Mouse (Mus musculus) midbrain, embryonic 16.5 days (tissue): Measurements from ENCODE around the gene Spice1. TPM values are rescaled to one million over a fixed set of nuclear protein-coding genes. Genes with fewer than 3 reads are reported as not detected.

Experiments used
- ATAC-seq: fragments of 200-750 bp; cut with Nextera tagmentation; 2 replicates; pipeline ENCODE4 v1.8.0; 2017; ENCODE audit warnings: moderate TSS enrichment
- H3K27ac ChIP-seq: fragments of 300-500 bp; sonication (generic); 2 replicates; pipeline ENCODE4 v1.5.1; 2014; ENCODE audit warnings: mild to moderate bottlenecking, low read length, mixed read lengths
- H3K27me3 ChIP-seq: fragments of 300-500 bp; sonication (generic); 2 replicates; pipeline ENCODE4 v1.6.1; 2014; ENCODE audit warnings: low read depth, low read length, mixed read lengths; ENCODE audit not compliant: control insufficient read depth, insufficient read depth
- H3K36me3 ChIP-seq: fragments of 300-500 bp; sonication (generic); 2 replicates; pipeline ENCODE4 v1.6.1; 2014; ENCODE audit warnings: mild to moderate bottlenecking, low read length, moderate library complexity, mixed read lengths; ENCODE audit not compliant: control insufficient read depth, insufficient read depth
- H3K4me1 ChIP-seq: fragments of 300-500 bp; sonication (generic); 2 replicates; pipeline ENCODE4 v1.6.1; 2014; ENCODE audit warnings: mild to moderate bottlenecking, low read length, mixed read lengths; ENCODE audit not compliant: control insufficient read depth, insufficient read depth
- H3K4me2 ChIP-seq: fragments of 300-500 bp; sonication (generic); 2 replicates; pipeline ENCODE4 v1.6.1; 2014; ENCODE audit warnings: mild to moderate bottlenecking, low read length, mixed read lengths
- H3K4me3 ChIP-seq: fragments of 300-500 bp; sonication (generic); 2 replicates; pipeline ENCODE4 v1.5.1; 2014; ENCODE audit warnings: low read depth, mild to moderate bottlenecking, low read length, moderate library complexity, mixed read lengths
- H3K9ac ChIP-seq: fragments of 300-500 bp; sonication (generic); 2 replicates; pipeline ENCODE4 v1.6.1; 2014; ENCODE audit warnings: low read depth, low read length, mixed read lengths
- H3K9me3 ChIP-seq: fragments of 300-500 bp; sonication (generic); replicated peaks from 2 replicates; pipeline ENCODE4 v1.6.1; 2014; ENCODE audit warnings: mild to moderate bottlenecking, low read length, mixed read lengths; ENCODE audit not compliant: control insufficient read depth, poor library complexity, severe bottlenecking
- WGBS: fragments of 180-500 bp; shearing (Covaris S2); extraction: QIAGEN DNeasy Blood & Tissue Kit; methylation state at CpG from one replicate; pipeline ENCODE4 v1.1.7; 2014; 5-methylcytosine and 5-hydroxymethylcytosine counted together
- polyA plus RNA-seq: library from polyadenylated mRNA; unstranded; fragments of >200 nt; fragmentation: Nextera tagmentation; extraction: Ambion mirVana; gene quantifications from 2 replicates; pipeline ENCODE4 v1.2.1, GENCODE M21; 2015

Gene Spice1
- polyA plus RNA-seq, 1 experiment from 2014 or later, result 11.8 TPM

DNA sequence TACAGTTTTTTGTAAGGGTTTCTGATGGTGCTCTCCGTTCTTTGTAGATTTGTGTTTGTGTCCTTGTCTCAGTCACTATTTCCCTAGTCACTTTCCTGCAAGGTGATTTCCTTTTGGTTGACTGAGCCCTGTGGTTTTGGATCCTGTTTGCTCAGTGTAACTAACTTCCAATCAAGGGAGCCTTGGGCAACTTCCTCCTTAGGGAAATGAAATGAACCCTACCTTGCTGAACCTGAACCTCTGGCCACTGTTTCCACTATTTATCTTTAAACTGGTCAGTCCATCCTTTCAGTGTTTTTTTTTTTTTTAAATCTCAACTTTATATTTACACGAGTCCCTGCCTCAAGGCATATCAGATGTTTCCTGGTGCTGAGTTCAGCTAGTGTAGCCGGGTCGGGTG lies 18.3 kb upstream of the Spice1 start:
- Histone ChIP-seq H3K9ac (no peak overlapping the region), H3K4me3 (no peak overlapping the region), H3K36me3 (no peaks in the 10 kb centered on the region), H3K27me3 (peaks cover 2% of the 10 kb centered on the region; the same call in 1 of the 2 replicates), H3K4me1 (peaks cover 8% of the 10 kb centered on the region; the same call in 1 of the 2 replicates), H3K27ac (no peak overlapping the region), H3K9me3 (no peaks in the 10 kb centered on the region), H3K4me2 (no peak overlapping the region)
- ATAC-seq, result no peak
- 76% methylated on average over 4 of the region's 4 CpGs for WGBS

DNA sequence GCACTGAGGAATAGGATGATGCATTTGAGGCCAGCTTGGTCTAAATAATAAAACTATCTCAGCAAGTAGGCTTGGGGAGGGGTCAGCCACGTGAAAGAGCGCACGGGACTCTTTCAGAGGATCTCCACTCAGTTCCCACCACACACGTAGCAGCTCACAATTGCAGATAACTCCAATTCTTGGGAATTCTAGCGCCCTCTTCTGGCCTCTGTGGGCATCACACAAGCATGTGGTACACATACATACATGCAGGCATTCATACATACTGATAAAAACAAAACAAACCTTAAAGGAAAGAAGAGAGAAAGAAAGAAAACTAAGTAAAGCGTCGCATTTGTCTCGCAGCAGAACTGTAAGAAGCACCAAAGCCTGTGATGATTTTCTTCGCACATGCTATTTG lies 16.3 kb upstream of the Spice1 start:
- Histone ChIP-seq H3K9me3 (no peaks in the 10 kb centered on the region), H3K4me1 (peaks cover 8% of the 10 kb centered on the region; the same call in 1 of the 2 replicates), H3K36me3 (no peaks in the 10 kb centered on the region), H3K27ac (no peak overlapping the region), H3K9ac (no peak overlapping the region), H3K4me2 (peak overlapping the region; percentile 98), H3K27me3 (peaks cover 6% of the 10 kb centered on the region; the same call in 1 of the 2 replicates), H3K4me3 (peak overlapping the region; percentile 13; the same call in 1 of the 2 replicates)
- ATAC-seq, result no peak
- 76% methylated on average over 9 of the region's 9 CpGs for WGBS

DNA sequence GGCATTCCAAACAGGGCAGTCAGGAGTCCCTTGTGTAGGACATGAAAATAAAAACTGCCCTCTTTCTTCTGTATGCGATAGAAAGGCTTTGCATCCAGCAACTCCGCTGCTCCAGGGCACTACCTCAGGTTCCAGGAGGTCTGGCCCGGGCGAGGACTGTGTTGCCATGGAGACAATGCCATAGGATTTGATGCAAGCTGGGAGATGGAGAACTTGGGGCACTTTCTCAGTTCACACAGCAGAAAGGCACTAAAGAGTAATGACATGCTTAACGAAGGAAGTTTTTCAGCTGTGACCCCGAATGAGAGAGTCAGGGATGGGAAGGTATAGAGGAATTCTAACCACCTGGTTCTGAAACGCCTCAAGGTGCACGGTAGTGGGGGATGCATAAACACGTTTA lies 15.8 kb upstream of the Spice1 start:
- Histone ChIP-seq H3K9me3 (no peaks in the 10 kb centered on the region), H3K27ac (no peak overlapping the region), H3K4me3 (peak overlapping the region; percentile 75; the same call in 1 of the 2 replicates), H3K27me3 (peaks cover 6% of the 10 kb centered on the region; the same call in 1 of the 2 replicates), H3K4me2 (peak overlapping the region; percentile 98), H3K9ac (no peak overlapping the region), H3K36me3 (no peaks in the 10 kb centered on the region), H3K4me1 (peaks cover 8% of the 10 kb centered on the region; the same call in 1 of the 2 replicates)
- WGBS, result 17% methylated on average over 9 of the region's 9 CpGs
- ATAC-seq, result peak; percentile 63; the same call in 1 of the 2 replicates

DNA sequence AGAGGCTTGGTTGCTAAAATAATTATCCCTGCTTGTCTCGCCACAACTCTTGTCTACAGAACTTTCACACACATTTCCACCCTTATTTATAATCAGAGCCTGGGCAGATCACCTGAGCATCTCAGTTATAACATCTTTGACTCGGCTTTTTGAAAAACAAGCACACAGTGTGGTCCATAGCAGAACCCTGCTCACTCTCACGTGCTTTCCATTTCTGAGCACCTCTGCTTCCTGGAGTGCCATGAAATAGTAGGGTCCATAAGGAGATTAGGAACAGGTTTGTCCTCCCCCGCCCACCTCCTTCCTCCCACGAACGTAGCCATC lies 15.3 kb upstream of the Spice1 start:
- Histone ChIP-seq H3K4me1 (peaks cover 8% of the 10 kb centered on the region; the same call in 1 of the 2 replicates), H3K4me2 (peak overlapping the region; percentile 98), H3K27ac (no peak overlapping the region), H3K27me3 (peaks cover 6% of the 10 kb centered on the region; the same call in 1 of the 2 replicates), H3K36me3 (no peaks in the 10 kb centered on the region), H3K9ac (peak overlapping the region; percentile 81), H3K4me3 (peak overlapping the region; percentile 75), H3K9me3 (no peaks in the 10 kb centered on the region)
- 7% methylated on average over 6 of the region's 6 CpGs for WGBS
- no peak for ATAC-seq

DNA sequence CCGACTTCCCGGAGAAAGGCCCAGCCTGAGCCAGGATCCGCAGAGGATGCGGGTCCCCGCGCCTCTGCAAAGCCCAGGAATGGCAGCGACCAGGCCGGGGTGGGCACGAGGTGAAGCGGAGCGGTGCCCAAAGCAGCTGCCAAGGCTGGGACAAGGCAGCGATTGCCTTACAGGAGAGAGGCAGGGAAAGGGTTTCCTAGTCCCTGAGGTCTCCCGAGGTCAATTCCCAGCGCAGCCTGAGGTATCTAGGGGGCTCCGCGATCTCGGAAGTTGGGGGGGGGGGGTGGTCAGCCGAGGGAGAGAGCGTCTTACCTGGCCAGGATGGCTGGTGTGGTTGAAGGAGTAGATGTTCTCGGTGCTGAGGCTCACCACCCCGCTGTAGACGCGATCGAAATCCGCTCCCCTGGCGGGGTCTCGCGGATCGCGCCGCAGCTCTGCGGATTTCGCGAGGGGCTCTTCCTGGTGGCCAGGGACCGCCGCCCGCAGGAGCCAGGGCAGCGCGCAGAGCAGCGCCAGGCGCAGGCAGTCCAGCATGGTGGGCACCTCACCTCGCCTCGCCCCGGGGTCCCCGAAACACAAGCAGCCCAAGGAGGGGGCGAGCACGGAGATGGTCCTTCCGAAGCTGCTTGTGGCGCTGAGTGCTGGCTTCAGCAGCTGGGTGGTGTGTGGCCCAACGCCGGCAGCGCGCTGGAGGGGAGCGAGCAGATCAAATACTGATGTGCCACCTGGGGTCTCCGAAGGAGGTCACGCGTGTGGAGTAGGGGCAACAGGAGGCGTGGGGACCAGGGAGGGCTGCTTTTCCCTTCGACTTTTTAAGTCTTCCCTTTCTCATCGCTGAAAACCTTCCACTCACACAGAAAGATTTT lies 14.7 kb upstream of the Spice1 start:
- Histone ChIP-seq H3K9ac (peak overlapping the region; percentile 81), H3K4me3 (peak overlapping the region; percentile 75), H3K4me2 (peak overlapping the region; percentile 98), H3K27ac (peak overlapping the region; percentile 12; the same call in 1 of the 2 replicates), H3K4me1 (peaks cover 8% of the 10 kb centered on the region; the same call in 1 of the 2 replicates), H3K36me3 (no peaks in the 10 kb centered on the region), H3K27me3 (peaks cover 6% of the 10 kb centered on the region; the same call in 1 of the 2 replicates), H3K9me3 (no peaks in the 10 kb centered on the region)
- ATAC-seq, result peak; percentile 82
- WGBS, result under 1% methylated on average over 60 of the region's 60 CpGs

DNA sequence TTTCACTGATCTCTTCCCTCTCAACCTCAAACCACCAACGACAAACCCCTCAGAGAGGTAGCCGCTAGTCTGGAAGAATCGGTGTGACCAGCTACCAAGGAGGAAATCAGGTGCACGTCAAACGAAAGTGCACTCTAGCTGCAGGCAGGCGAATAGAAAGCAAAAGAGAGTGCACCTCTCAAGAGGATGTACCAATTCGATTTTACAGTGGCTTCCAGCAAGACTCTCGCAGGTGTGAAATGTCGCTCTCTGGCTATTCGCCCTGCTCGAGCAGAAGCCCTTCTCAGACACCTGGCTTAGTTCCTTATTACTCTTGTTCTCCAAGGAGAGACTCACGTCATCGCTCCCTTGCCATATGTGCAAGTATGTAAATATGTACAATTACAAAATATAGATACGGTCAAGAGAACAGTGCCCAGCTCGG lies 14.0 kb upstream of the Spice1 start, which contains the start of gene Sidt1:
Gene Sidt1, minus strand, starts transcription at position 336 of the 424 bp plus-strand sequence.
- peak within 1 kb of the TSS; percentile 98 for H3K4me2 ChIP-seq
- ATAC-seq, result no peak
- H3K9me3 ChIP-seq, result no peaks in the 10 kb centered on the region
- peaks cover 6% of the 10 kb centered on the region; the same call in 1 of the 2 replicates for H3K27me3 ChIP-seq
- H3K4me1 ChIP-seq, result peaks cover 8% of the 10 kb centered on the region; the same call in 1 of the 2 replicates
- H3K27ac ChIP-seq, result peak within 1 kb of the TSS; percentile 12; the same call in 1 of the 2 replicates
- peak within 1 kb of the TSS; percentile 81 for H3K9ac ChIP-seq
- no peaks in the 10 kb centered on the region for H3K36me3 ChIP-seq
- H3K4me3 ChIP-seq, result peak within 1 kb of the TSS; percentile 75
- 5% methylated on average over 15 of the region's 15 CpGs for WGBS

DNA sequence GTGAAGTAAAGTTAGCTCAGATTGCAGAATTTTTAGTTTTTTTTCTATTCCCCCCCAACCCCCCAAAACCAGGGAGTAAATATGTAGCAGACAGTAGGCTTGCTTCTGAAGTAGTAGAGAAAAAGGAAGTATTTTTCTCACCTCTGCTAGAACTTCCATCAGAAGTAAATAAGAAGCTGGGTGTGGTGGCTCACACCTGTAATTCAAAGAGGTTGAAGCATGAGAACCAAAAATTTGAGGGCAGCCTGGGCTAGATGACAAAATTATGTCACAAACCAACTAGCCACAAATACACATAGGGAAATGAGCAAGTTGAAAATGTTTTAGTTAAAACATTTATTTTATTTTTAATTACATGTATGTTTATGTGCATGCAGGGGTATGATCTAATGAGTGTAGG lies 9.4 kb upstream of the Spice1 start:
- Histone ChIP-seq H3K4me2 (no peak overlapping the region), H3K4me3 (no peak overlapping the region), H3K27ac (no peak overlapping the region), H3K9ac (no peak overlapping the region), H3K36me3 (no peaks in the 10 kb centered on the region), H3K27me3 (peaks cover 6% of the 10 kb centered on the region; the same call in 1 of the 2 replicates), H3K9me3 (no peaks in the 10 kb centered on the region), H3K4me1 (0 out of 2 replicates have a peak, but pooled peaks cover 3% of the 10 kb centered on the region)
- ATAC-seq, result no peak

DNA sequence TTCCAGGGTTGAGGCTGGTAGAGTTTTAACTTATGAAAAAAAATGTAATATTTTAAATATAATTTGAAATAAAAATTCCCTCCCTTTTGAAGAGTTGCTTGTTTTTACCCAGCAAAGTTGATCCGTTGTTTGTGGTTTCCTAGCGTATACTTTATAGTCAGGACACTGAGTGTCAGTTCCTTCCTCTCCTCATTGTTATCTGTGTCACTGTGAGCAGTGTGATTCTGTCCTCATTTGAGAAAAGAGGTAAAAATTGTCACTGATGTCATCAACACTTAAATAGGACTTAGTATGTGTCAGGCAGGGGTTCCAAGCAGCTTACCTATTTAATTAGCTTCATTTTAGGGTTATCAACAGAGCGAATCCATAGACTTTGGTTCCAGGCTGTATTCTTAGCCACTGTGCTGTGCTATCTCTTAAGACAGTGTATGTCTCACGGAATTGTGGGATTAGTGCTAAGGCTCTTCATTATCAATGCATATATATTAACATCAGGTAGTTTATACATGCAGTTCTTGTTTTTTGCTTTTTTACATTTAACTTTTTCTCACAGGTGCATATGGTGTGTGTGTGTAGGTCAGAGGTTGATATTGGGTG lies 3.0 kb downstream of the Spice1 start:
- no peak overlapping the region for H3K9ac ChIP-seq
- no peaks in the 10 kb centered on the region for H3K27me3 ChIP-seq
- no peak for ATAC-seq
- H3K4me2 ChIP-seq, result no peak overlapping the region
- no peaks in the 10 kb centered on the region for H3K9me3 ChIP-seq
- no peak overlapping the region for H3K4me3 ChIP-seq
- no peak overlapping the region for H3K27ac ChIP-seq
- H3K36me3 ChIP-seq, result no peaks in the 10 kb centered on the region
- WGBS, result 93% methylated on average over 4 of the region's 4 CpGs
- H3K4me1 ChIP-seq, result peaks cover 9% of the 10 kb centered on the region; the same call in 1 of the 2 replicates
